Comparison of ENCODE assay signal across 22 mouse cellular contexts in the genomic region with DNA sequence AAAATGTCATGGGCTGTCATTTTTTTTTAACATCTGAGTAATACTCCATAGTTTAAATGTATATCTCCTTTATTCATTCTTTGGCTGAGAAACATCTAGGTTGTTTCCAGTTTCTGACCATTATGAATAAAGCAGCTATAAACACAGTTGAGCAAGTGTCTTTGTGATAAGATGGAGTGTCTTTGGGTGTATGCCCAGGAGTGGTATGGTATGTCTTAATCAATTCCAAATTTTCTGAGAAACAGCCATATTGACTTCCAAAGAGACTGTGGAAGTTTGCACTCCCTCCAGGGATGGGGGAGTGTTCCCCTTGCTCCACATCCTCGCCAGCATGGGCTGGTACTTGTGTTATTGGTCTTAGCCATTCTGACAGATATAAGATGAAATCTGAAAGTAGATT.
DNase-seq lines count a peak whose midpoint lies in the region; ATAC-seq and TF ChIP-seq lines count a peak whose summit lies in the region.
"Had no signal": no experiment of that assay in that cellular context is flagged by ENCODE, and none has a peak within 500 bp of the region (broad histone marks: within the 10 kb centered on the region; RNA-seq: fewer than 3 reads in every experiment).

No protein-coding gene starts in this region.

- H3K36me3 ChIP-seq in forebrain, embryonic 15.5 days = no peaks in the 10 kb centered on the region
- no peaks in the 10 kb centered on the region for H3K36me3 ChIP-seq in intestine, postnatal 0 days (ENCODE audit: control insufficient read depth, insufficient read depth)
- H3K36me3 ChIP-seq: embryonic facial prominence, embryonic 13.5 days; embryonic facial prominence, embryonic 15.5 days had no signal

- no peak overlapping the region for H3K9ac ChIP-seq in forebrain, embryonic 15.5 days (replicated peaks)
- H3K9ac ChIP-seq in intestine, postnatal 0 days (ENCODE audit: low read depth, low read length) = no peak overlapping the region
- H3K9ac ChIP-seq: embryonic facial prominence, embryonic 13.5 days; embryonic facial prominence, embryonic 15.5 days; forebrain, embryonic 13.5 days had no signal

- TF ChIP-seq CTCF in intestine, postnatal 0 days (IDR thresholded peaks at IDR 0.05; ENCODE audit: low read depth) = no peak

- no peak overlapping the region for H3K4me3 ChIP-seq in forebrain, embryonic 15.5 days
- H3K4me3 ChIP-seq in intestine, postnatal 0 days (ENCODE audit: low read depth, low read length) = no peak overlapping the region
- H3K4me3 ChIP-seq: embryonic facial prominence, embryonic 13.5 days; embryonic facial prominence, embryonic 15.5 days; forebrain, embryonic 13.5 days had no signal

- H3K27me3 ChIP-seq in forebrain, embryonic 15.5 days = no peaks in the 10 kb centered on the region
- H3K27me3 ChIP-seq in intestine, postnatal 0 days (replicated peaks; ENCODE audit: control insufficient read depth, insufficient read depth, low read length) = no peaks in the 10 kb centered on the region
- H3K27me3 ChIP-seq: embryonic facial prominence, embryonic 13.5 days; embryonic facial prominence, embryonic 15.5 days; forebrain, embryonic 13.5 days; Patski had no signal

- no peaks in the 10 kb centered on the region for H3K9me3 ChIP-seq in forebrain, embryonic 15.5 days
- no peaks in the 10 kb centered on the region for H3K9me3 ChIP-seq in intestine, postnatal 0 days (ENCODE audit: control insufficient read depth)
- H3K9me3 ChIP-seq: embryonic facial prominence, embryonic 13.5 days; embryonic facial prominence, embryonic 15.5 days; forebrain, embryonic 13.5 days had no signal

- H3K4me1 ChIP-seq in forebrain, embryonic 15.5 days = no peaks in the 10 kb centered on the region
- no peaks in the 10 kb centered on the region for H3K4me1 ChIP-seq in intestine, postnatal 0 days (replicated peaks; ENCODE audit: control insufficient read depth, insufficient read depth, low read length)
- H3K4me1 ChIP-seq: embryonic facial prominence, embryonic 15.5 days; forebrain, embryonic 13.5 days had no signal

- no peak overlapping the region for H3K27ac ChIP-seq in forebrain, embryonic 15.5 days (replicated peaks)
- no peak overlapping the region for H3K27ac ChIP-seq in intestine, postnatal 0 days (ENCODE audit: low read depth, low read length)
- H3K27ac ChIP-seq: embryonic facial prominence, embryonic 13.5 days; embryonic facial prominence, embryonic 15.5 days; forebrain, embryonic 13.5 days had no signal

- ATAC-seq in cerebellum, adult (ENCODE audit: insufficient number of reproducible peaks, low FRiP score, low TSS enrichment) = no peak
- no peak for ATAC-seq in forebrain, embryonic 15.5 days (replicated peaks)
- no peak for ATAC-seq in intestine, postnatal 0 days
- ATAC-seq: activated CD4-positive, CD25-positive, alpha-beta regulatory T cell, adult 4 months; forebrain, embryonic 13.5 days; forebrain, embryonic 16.5 days; Patski had no signal

- DNase-seq in CD4-positive helper T cell, adult 2 months (ENCODE audit: low read depth, low spot score) = peak; percentile 4
- peak; percentile 39 for DNase-seq in adipocyte (ENCODE audit: low spot score)
- DNase-seq: adrenal gland, adult 8-10 months; adrenal gland, postnatal 14 days; adrenal gland, postnatal 36 days; B cell, adult 2 months; cerebellum, adult 11 months; cerebellum, adult 18-20 months; cerebellum, adult 8-10 months; cerebellum, adult 9-11 months; cerebellum, postnatal 14 days; cerebellum, postnatal 36 days; embryo, embryonic 11 days had no signal

- no peak overlapping the region for H3K4me2 ChIP-seq in forebrain, embryonic 15.5 days (replicated peaks)
- no peak overlapping the region for H3K4me2 ChIP-seq in intestine, postnatal 0 days (replicated peaks; ENCODE audit: low read depth)
- H3K4me2 ChIP-seq: embryonic facial prominence, embryonic 13.5 days; embryonic facial prominence, embryonic 15.5 days; forebrain, embryonic 13.5 days had no signal

- 83% methylated on average over 1 of the region's 1 CpGs for WGBS in forebrain, embryonic 15.5 days
- 83% methylated on average over 1 of the region's 1 CpGs for WGBS in intestine, postnatal 0 days
